Mouse (Mus musculus): Measurements from ENCODE around the gene Cldn10. TPM values are rescaled to one million over a fixed set of nuclear protein-coding genes. Genes with fewer than 3 reads are reported as not detected.
A peak's percentile ranks its signal among the peaks of the same experiment; 100 is the strongest.

Cldn10 gene
- polyA plus RNA-seq, 1 experiment from 2014 or later, result 3.8 TPM

DNA sequence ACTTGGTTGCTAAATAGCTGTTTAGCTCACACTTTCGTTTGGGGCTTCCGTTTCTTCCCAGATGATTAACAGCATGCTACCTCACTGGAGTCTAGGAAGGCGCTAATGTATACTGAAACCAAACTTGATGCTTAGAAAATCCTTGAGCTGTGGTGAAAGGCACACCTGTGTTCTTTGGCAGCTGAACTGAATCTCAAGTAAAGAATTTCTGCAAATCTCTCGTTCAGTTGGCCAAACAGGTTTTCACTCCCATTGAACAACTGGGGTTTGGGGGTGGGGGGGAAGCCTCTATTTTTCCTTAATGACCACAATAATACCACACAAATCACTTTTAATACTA, 63.0 kb downstream of the Cldn10 start:
- WGBS, result 66% methylated on average over 4 of the region's 4 CpGs
- peaks cover 6% of the 10 kb centered on the region for H3K27me3 ChIP-seq
- no peak for ATAC-seq (ENCODE audit: insufficient number of reproducible peaks, insufficient read depth, low FRiP score, low TSS enrichment, low read depth)

DNA sequence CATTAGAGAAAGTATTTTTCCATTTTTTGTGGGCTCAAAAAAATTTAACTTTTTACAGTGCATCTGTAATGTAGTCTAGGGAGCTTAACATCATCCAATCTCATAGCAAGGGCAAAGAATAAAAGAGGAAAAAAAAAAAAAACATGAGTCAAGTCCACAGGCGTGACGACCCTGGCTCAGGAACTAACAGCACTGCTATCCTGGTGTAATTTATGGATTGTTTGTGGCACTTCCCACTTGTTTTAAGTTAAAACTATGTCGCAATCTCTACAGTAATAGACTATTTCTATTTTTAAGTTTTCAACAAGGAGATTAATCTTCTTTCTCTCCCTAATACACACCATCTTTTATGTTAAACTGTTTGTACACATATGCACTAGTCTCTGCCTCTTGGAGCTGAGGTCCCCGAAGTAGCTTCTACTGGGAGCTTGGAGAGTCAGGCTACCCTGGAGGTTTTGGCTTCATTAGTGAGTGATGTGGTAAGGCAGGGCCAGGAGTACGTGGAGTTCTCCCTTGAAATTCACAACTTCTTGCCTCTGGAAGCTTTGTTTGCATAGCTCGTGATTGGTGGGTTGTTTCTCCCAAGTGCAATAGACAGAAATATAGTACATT, 63.9 kb downstream of the Cldn10 start:
- WGBS, result 50% methylated on average over 6 of the region's 6 CpGs
- Histone ChIP-seq H3K27me3 (peaks cover 13% of the 10 kb centered on the region), H3K36me3 (no peaks in the 10 kb centered on the region), H3K4me2 (no peak overlapping the region), H3K27ac (no peak overlapping the region), H3K4me3 (no peak overlapping the region), H3K9me3 (no peaks in the 10 kb centered on the region), H3K4me1 (peaks cover 13% of the 10 kb centered on the region), H3K9ac (no peak overlapping the region)
- ATAC-seq (ENCODE audit: insufficient number of reproducible peaks, insufficient read depth, low FRiP score, low TSS enrichment, low read depth), result no peak

More for the DNA sequence above, 63.0 kb downstream of the Cldn10 start:
- Histone ChIP-seq H3K4me2 (no peak overlapping the region), H3K4me1 (peaks cover 13% of the 10 kb centered on the region), H3K9ac (no peak overlapping the region), H3K36me3 (no peaks in the 10 kb centered on the region), H3K27ac (no peak overlapping the region; the same call in 1 of the 2 replicates), H3K4me3 (no peak overlapping the region), H3K9me3 (no peaks in the 10 kb centered on the region)

DNA sequence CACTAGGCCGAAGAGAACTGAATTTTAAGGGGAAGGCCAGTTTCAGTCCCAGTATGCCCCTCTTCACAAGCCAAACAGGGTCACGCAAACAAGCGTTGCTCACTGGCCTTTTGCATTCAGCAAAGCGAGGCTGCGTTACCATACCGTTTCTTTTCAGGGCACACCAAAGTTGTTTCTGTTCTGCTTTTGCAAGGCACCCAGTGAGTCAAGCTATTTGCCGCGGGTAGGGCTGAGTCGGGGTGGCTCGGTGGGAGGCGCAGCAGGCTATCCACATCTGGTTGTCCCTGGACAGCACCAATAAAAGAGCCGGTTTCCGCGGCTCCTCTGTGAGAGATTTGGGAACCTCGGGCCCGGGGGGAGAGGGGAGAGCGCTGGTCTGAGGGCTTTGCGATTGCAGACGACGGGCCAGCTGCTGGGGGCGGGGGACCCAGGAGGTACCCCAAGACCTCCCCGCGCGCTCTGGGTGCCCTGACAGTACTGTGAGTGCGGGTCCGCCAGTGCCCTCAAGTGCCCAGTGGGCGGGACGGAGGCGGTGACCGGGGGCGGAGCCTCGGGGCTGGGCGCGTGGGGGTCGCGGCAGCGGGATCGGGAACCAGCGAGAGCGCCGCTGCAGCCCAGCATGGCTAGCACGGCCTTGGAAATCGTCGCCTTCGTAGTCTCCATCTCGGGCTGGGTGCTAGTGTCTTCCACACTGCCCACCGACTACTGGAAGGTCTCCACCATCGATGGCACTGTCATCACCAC, 66.8 kb downstream of the Cldn10 start:
- peak; percentile 53; the same call in 1 of the 2 replicates for ATAC-seq (ENCODE audit: insufficient number of reproducible peaks, insufficient read depth, low FRiP score, low TSS enrichment, low read depth)
- Histone ChIP-seq H3K9ac (peak overlapping the region; percentile 70), H3K9me3 (no peaks in the 10 kb centered on the region), H3K36me3 (no peaks in the 10 kb centered on the region), H3K27ac (no peak overlapping the region), H3K4me2 (peak overlapping the region; percentile 97), H3K4me3 (peak overlapping the region; percentile 53), H3K4me1 (peaks cover 13% of the 10 kb centered on the region), H3K27me3 (peaks cover 18% of the 10 kb centered on the region)
- WGBS, result 1% methylated on average over 43 of the region's 48 CpGs

DNA sequence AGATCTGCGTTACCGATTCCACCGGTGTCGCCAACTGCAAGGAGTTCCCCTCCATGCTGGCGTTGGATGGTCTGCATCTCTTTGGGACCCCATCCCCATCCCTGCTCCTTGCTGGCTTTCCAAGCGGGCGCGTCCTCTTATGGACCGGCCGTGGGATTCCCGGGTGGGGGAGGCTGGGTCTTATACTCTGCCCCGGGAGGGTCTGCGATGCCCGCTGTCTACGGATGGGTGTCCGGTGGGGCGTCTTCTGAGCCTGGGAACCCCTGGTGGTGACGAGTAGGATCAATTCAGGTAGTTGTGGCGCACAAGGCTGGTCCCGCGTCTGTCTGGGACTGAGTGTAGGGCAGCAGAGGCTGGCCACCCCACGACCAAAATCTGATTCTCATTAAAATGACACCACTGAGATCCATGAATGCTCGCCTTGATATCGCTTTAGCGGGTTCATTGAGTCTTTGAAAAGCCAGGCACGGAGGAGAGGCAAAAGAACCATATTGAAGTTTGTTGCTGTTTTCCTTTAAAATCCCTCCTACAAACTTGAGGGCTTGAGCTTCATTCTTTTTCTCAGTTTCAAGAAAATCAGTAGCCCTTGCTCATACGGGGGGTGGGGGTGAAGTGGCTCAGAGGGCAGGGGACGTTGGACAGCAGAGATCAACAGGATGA, 67.6 kb downstream of the Cldn10 start:
- Histone ChIP-seq H3K4me1 (peaks cover 13% of the 10 kb centered on the region), H3K9me3 (no peaks in the 10 kb centered on the region), H3K9ac (peak overlapping the region; percentile 70), H3K27me3 (peaks cover 18% of the 10 kb centered on the region), H3K4me3 (peak overlapping the region; percentile 53), H3K36me3 (no peaks in the 10 kb centered on the region), H3K4me2 (peak overlapping the region; percentile 97), H3K27ac (no peak overlapping the region)
- no peak for ATAC-seq (ENCODE audit: insufficient number of reproducible peaks, insufficient read depth, low FRiP score, low TSS enrichment, low read depth)
- WGBS, result under 1% methylated on average over 28 of the region's 28 CpGs

DNA sequence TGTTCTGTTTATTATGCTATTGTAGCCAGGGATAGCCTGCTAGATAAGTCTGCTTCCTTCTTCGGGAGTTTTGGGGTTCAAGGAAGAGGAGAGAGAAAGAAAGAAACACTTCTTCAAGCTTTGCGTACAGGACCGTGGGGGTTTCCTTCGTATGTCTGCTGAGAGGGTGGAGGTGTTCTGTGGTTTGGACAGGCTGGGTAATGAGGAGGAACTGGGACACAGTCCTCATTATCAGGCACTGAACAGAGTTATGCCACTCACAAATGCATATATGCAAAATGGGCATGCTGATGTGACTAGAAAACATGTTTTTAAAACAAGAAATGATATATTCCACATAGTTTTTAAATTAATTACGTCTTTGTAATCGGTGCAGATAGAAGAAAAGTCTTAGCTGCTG, 68.9 kb downstream of the Cldn10 start:
- Histone ChIP-seq H3K27ac (no peak overlapping the region), H3K9ac (no peak overlapping the region), H3K4me1 (peaks cover 13% of the 10 kb centered on the region), H3K4me2 (no peak overlapping the region), H3K27me3 (peaks cover 18% of the 10 kb centered on the region), H3K36me3 (no peaks in the 10 kb centered on the region), H3K9me3 (no peaks in the 10 kb centered on the region), H3K4me3 (no peak overlapping the region)
- ATAC-seq (ENCODE audit: insufficient number of reproducible peaks, insufficient read depth, low FRiP score, low TSS enrichment, low read depth), result no peak
- WGBS, result 78% methylated on average over 6 of the region's 6 CpGs

DNA sequence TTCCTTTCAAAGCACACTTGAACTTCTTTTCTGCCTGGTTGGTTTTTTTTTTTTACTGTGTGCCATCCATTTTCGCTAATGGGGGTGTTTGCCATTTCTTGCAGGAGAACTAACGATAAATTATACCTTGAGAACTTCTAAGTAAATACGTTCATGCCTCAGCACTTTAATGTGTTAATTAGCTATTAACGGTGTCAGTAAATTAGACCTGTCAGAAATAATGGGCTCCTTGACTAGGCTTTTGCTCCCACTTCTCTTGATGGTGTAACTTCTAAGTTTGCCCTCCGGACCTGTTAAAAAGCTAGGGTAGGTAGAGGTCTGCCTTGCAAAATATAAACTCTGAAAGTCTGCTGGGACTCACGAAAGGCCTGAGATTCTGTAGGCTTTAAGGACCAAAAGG, 70.6 kb downstream of the Cldn10 start:
- H3K27ac ChIP-seq, result no peak overlapping the region
- 59% methylated on average over 6 of the region's 6 CpGs for WGBS
- peaks cover 13% of the 10 kb centered on the region for H3K4me1 ChIP-seq
- H3K4me3 ChIP-seq, result no peak overlapping the region
- H3K9me3 ChIP-seq, result no peaks in the 10 kb centered on the region
- no peak for ATAC-seq (ENCODE audit: insufficient number of reproducible peaks, insufficient read depth, low FRiP score, low TSS enrichment, low read depth)
- H3K36me3 ChIP-seq, result no peaks in the 10 kb centered on the region
- H3K9ac ChIP-seq, result no peak overlapping the region
- H3K27me3 ChIP-seq, result peaks cover 18% of the 10 kb centered on the region
- H3K4me2 ChIP-seq, result no peak overlapping the region

DNA sequence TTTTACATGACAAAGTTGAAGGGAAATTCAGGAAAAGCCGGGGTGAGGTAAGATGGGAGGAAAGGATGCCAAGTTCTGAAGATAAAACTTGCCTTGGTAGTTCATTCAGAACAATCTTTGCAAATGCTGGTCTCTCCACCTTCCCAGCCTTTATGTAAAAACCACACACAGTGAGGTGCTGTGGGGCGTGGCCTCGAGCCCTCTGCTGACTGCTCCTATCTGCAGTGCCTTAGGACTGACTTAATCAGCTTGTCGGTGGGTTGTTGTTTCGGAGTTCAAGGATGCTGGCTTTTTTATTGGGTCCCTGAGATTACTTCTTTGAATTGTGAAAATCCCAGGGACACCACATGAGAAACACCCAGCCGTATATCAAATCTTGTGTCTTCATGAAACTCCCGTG, 74.5 kb downstream of the Cldn10 start:
- WGBS, result 67% methylated on average over 7 of the region's 7 CpGs
- H3K4me1 ChIP-seq, result peaks cover 15% of the 10 kb centered on the region
- ATAC-seq (ENCODE audit: insufficient number of reproducible peaks, insufficient read depth, low FRiP score, low TSS enrichment, low read depth), result no peak
- no peak overlapping the region for H3K27ac ChIP-seq
- no peak overlapping the region for H3K4me3 ChIP-seq
- H3K9me3 ChIP-seq, result no peaks in the 10 kb centered on the region
- no peak overlapping the region for H3K9ac ChIP-seq
- H3K4me2 ChIP-seq, result no peak overlapping the region
- H3K36me3 ChIP-seq, result no peaks in the 10 kb centered on the region
- H3K27me3 ChIP-seq, result no peaks in the 10 kb centered on the region

DNA sequence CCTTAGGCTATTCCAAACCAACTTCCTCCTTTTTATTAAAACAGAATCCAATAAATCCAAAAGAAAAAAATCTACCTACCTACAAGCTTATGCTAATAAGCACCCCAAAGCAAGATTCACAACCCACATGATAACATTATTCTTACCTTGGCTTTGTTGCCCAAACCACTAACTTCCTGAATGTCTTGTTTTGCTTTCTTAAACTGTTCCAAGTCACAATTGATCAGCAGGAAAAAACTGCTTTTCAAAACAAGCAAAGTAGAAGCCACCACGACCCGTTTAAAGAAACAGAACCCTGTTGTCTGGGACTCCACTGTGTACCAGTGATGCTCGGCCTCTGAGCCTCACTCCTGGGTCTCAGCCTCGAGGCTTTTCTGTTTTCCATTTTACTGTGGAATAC, 77.2 kb downstream of the Cldn10 start:
- Histone ChIP-seq H3K4me2 (no peak overlapping the region), H3K27ac (no peak overlapping the region; the same call in 1 of the 2 replicates), H3K36me3 (no peaks in the 10 kb centered on the region), H3K9me3 (no peaks in the 10 kb centered on the region), H3K27me3 (no peaks in the 10 kb centered on the region), H3K9ac (no peak overlapping the region), H3K4me3 (no peak overlapping the region), H3K4me1 (peaks cover 25% of the 10 kb centered on the region)
- 6% methylated on average over 4 of the region's 4 CpGs for WGBS
- no peak for ATAC-seq (ENCODE audit: insufficient number of reproducible peaks, insufficient read depth, low FRiP score, low TSS enrichment, low read depth)

DNA sequence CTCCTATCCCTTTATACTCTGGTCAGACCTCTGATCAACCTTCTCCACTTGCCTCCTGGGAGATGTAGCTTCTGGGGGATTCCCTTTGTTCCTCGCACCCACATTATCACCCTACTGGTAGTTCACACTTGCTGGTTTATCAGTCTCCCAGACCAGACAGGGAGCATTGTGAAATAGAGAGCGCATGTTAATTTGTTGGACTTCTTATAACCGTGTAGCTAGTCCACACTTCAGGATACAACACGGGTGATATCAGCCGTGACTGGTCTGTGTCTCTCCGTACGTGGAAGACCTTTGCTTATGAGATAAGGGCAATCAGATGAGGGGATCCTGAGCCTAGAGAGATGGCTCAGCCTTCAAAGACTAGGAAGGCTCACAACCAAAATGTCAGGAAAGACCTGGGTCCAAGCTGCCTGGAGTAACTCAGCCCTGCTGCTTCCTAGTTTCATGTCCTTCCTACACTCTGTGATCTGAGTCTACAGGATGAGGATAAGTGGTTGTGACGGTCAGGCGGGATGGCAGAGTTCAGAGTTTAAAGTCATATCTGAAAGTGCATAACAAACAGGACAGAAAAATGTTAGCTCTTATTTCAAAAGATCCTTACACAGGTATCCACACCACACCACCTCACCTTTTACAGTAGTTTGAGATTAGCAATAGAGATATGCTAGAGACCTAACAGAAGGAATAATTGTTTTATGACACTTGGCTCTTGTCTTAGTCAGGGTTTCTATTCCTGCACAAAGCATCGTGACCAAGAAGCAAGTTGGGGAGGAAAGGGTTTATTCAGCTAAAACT, 78.5 kb downstream of the Cldn10 start:
- Histone ChIP-seq H3K36me3 (peaks cover 2% of the 10 kb centered on the region; the same call in 1 of the 2 replicates), H3K4me3 (no peak overlapping the region), H3K9me3 (no peaks in the 10 kb centered on the region), H3K9ac (no peak overlapping the region), H3K4me2 (no peak overlapping the region), H3K27ac (no peak overlapping the region), H3K27me3 (no peaks in the 10 kb centered on the region), H3K4me1 (peaks cover 25% of the 10 kb centered on the region)
- ATAC-seq (ENCODE audit: insufficient number of reproducible peaks, insufficient read depth, low FRiP score, low TSS enrichment, low read depth), result no peak
- 88% methylated on average over 10 of the region's 10 CpGs for WGBS

DNA sequence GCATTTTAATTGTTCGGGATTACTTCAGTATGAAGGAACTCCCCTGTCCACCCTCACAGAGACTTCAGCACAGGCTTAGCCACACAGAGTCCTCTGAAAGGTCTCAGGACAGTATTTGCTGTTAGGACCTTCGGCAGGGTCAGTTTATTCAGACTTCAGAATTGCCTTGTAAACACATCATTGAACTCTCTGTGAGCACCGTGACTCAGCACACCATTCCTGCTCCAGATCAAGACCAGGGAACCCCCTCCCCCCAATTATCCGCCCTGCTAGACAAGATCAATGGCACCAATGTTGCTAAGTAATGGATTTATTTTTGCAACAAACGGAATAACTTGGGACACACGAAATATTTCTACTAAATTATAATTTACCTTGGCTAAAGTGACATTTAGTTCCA, 79.7 kb downstream of the Cldn10 start:
- WGBS, result 62% methylated on average over 6 of the region's 6 CpGs
- H3K4me1 ChIP-seq, result peaks cover 25% of the 10 kb centered on the region
- peaks cover 8% of the 10 kb centered on the region; the same call in 1 of the 2 replicates for H3K36me3 ChIP-seq
- no peaks in the 10 kb centered on the region for H3K27me3 ChIP-seq
- H3K4me3 ChIP-seq, result no peak overlapping the region
- no peak for ATAC-seq (ENCODE audit: insufficient number of reproducible peaks, insufficient read depth, low FRiP score, low TSS enrichment, low read depth)
- no peak overlapping the region for H3K27ac ChIP-seq
- H3K4me2 ChIP-seq, result no peak overlapping the region
- H3K9ac ChIP-seq, result no peak overlapping the region
- H3K9me3 ChIP-seq, result no peaks in the 10 kb centered on the region

DNA sequence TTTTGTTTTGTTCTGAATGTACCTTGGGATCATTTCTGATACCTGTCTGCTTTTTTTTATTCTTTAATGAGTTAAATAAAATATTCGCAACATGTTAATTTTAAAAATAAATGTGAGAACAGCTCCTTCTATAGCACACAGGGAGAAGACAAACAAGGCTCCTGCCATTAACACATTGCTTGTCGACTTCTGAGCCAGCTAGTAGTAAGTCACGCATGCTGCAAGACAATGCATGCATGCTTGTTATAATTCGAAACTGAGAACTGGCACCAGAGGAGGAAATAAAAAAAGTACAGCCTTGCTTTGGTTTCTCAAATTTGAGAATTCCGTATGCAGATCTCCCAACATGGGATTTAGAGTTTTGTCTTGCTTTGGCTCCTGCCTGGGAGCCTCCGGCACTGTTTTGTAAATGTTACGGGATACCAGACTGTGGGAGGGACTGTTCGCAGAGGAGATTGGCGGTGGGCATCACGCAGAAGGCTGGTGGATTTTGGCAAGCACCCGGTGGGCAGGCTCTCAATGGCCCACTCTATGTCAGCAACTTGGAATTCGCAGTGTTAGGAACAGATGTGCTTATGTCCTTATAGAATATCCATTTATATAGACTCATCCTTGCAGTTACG, 80.5 kb downstream of the Cldn10 start:
- no peaks in the 10 kb centered on the region for H3K9me3 ChIP-seq
- H3K36me3 ChIP-seq, result peaks cover 14% of the 10 kb centered on the region; the same call in 1 of the 2 replicates
- H3K4me3 ChIP-seq, result no peak overlapping the region
- H3K4me2 ChIP-seq, result no peak overlapping the region
- no peak for ATAC-seq (ENCODE audit: insufficient number of reproducible peaks, insufficient read depth, low FRiP score, low TSS enrichment, low read depth)
- no peak overlapping the region for H3K9ac ChIP-seq
- H3K27me3 ChIP-seq, result no peaks in the 10 kb centered on the region
- H3K4me1 ChIP-seq, result peaks cover 25% of the 10 kb centered on the region
- peak overlapping the region; percentile 12; the same call in 1 of the 2 replicates for H3K27ac ChIP-seq
- WGBS, result 61% methylated on average over 13 of the region's 13 CpGs
